Mouse (Mus musculus): Measurements from ENCODE around the gene Aplp2. TPM values are rescaled to one million over a fixed set of nuclear protein-coding genes. Genes with fewer than 3 reads are reported as not detected.
A peak's percentile ranks its signal among the peaks of the same experiment; 100 is the strongest.

Gene Aplp2
- polyA plus RNA-seq, 1 experiment from 2014 or later = 328 TPM

GRCm38 (mm10) chr9:31243306-31243938 is 31.8 kb upstream of the Aplp2 start:
- H3K27ac ChIP-seq = no peak overlapping the region
- no peaks in the 10 kb centered on the region for H3K27me3 ChIP-seq (replicated peaks)
- no peak overlapping the region for H3K9ac ChIP-seq
- no peak overlapping the region for H3K4me3 ChIP-seq
- no peaks in the 10 kb centered on the region for H3K4me1 ChIP-seq
- no peaks in the 10 kb centered on the region for H3K36me3 ChIP-seq (replicated peaks)
- WGBS = 80% methylated on average over 18 of the region's 18 CpGs
- H3K4me2 ChIP-seq = no peak overlapping the region
- ATAC-seq (replicated peaks) = no peak
- H3K9me3 ChIP-seq = no peaks in the 10 kb centered on the region

- H3K36me3 ChIP-seq (replicated peaks) = no peaks in the 10 kb centered on the region
- H3K9ac ChIP-seq = no peak overlapping the region
- H3K4me2 ChIP-seq = no peak overlapping the region
- H3K27me3 ChIP-seq (replicated peaks) = no peaks in the 10 kb centered on the region
- no peak overlapping the region for H3K27ac ChIP-seq
- ATAC-seq (replicated peaks) = no peak
- H3K4me1 ChIP-seq = no peaks in the 10 kb centered on the region
- H3K4me3 ChIP-seq = no peak overlapping the region
- H3K9me3 ChIP-seq = no peaks in the 10 kb centered on the region
- 87% methylated on average over 7 of the region's 7 CpGs for WGBS
Observed at GRCm38 (mm10) chr9:31241208-31241699, 29.6 kb upstream of the Aplp2 start.

GRCm38 (mm10) chr9:31240522-31241207 is 29.1 kb upstream of the Aplp2 start:
- Histone ChIP-seq H3K4me3 (no peak overlapping the region), H3K9ac (no peak overlapping the region), H3K4me1 (no peaks in the 10 kb centered on the region), H3K27me3 (replicated peaks) (no peaks in the 10 kb centered on the region), H3K4me2 (no peak overlapping the region), H3K9me3 (no peaks in the 10 kb centered on the region), H3K36me3 (replicated peaks) (no peaks in the 10 kb centered on the region), H3K27ac (no peak overlapping the region)
- no peak for ATAC-seq (replicated peaks)
- 88% methylated on average over 8 of the region's 8 CpGs for WGBS

DNA sequence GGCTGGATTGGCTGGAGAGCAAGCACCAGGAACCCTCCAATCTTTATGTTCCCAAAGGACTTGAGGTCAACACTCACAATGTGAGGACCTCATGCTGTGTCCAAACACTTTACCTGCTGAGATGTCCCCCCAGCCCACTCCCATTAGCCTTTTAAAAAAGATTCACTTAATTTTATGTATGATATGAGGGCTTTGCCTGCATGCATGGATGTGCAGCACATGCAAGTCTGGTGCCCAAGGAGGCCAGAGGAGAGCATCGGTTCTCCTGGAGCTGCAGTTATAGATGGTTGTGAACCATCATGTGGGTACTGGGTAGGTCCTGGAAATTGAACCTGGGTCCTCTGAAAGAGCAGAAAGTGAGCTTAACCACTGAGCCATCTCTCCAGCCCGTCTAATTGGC is 27.9 kb upstream of the Aplp2 start:
- H3K4me3 ChIP-seq = no peak overlapping the region
- no peak overlapping the region for H3K27ac ChIP-seq
- H3K36me3 ChIP-seq (replicated peaks) = no peaks in the 10 kb centered on the region
- no peak overlapping the region for H3K9ac ChIP-seq
- ATAC-seq (replicated peaks) = no peak
- no peaks in the 10 kb centered on the region for H3K27me3 ChIP-seq (replicated peaks)
- no peaks in the 10 kb centered on the region for H3K9me3 ChIP-seq
- no peak overlapping the region for H3K4me2 ChIP-seq
- peaks cover 5% of the 10 kb centered on the region; the same call in 1 of the 2 replicates for H3K4me1 ChIP-seq
- WGBS = 91% methylated on average over 2 of the region's 2 CpGs

- WGBS = 91% methylated on average over 2 of the region's 2 CpGs
- Histone ChIP-seq H3K36me3 (replicated peaks) (no peaks in the 10 kb centered on the region), H3K9ac (no peak overlapping the region), H3K4me3 (no peak overlapping the region), H3K27ac (no peak overlapping the region), H3K4me1 (peaks cover 5% of the 10 kb centered on the region; the same call in 1 of the 2 replicates), H3K4me2 (no peak overlapping the region), H3K9me3 (no peaks in the 10 kb centered on the region), H3K27me3 (replicated peaks) (no peaks in the 10 kb centered on the region)
- no peak for ATAC-seq (replicated peaks)
Observed at GRCm38 (mm10) chr9:31238526-31238925, 26.9 kb upstream of the Aplp2 start.

DNA sequence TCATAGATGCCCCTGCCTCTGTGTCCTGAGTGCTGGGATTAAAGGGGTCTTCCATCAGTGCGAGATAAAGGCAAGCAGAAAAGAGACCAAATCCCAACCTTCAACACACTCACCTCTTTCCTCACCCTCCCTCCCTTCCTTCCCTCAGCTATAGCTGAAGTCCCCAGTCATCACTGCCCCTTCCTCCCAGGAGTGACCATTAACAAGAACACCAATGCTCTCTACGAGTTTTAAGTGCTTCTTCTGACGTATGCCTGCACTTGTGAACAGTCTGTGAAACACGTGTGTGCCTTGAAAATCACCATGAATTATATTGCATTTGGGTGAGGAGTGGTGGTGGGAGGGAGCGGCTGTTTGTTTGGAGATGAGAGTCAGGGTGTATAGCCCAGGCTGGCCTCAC is 24.5 kb upstream of the Aplp2 start:
- Histone ChIP-seq H3K4me3 (no peak overlapping the region), H3K4me1 (peaks cover 14% of the 10 kb centered on the region; the same call in 1 of the 2 replicates), H3K36me3 (replicated peaks) (no peaks in the 10 kb centered on the region), H3K27me3 (replicated peaks) (no peaks in the 10 kb centered on the region), H3K4me2 (no peak overlapping the region), H3K9ac (no peak overlapping the region), H3K27ac (no peak overlapping the region), H3K9me3 (no peaks in the 10 kb centered on the region)
- WGBS = 78% methylated on average over 5 of the region's 5 CpGs
- no peak for ATAC-seq (replicated peaks)

DNA sequence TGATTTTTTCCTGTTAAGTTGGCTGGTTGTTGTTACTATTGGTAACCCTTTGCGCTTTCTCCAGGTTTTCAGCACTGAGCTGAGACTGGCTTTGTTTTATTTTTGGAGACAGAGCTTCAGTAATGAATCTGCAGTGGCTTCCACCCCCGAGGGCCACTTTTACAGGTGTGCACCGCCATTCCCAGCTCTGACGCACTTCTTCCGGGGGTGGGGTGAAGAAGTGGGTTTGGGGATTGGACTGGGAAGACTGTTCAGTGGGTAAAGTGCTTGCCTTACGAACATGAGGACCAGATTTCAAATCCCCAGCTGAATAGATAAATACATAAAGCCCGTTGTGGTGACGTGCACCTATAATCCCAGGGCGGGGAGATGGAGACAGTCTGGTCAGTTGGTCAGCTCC is 23.9 kb upstream of the Aplp2 start:
- Histone ChIP-seq H3K9ac (no peak overlapping the region), H3K9me3 (no peaks in the 10 kb centered on the region), H3K4me2 (no peak overlapping the region), H3K4me3 (no peak overlapping the region), H3K27ac (0 out of 2 replicates have a peak overlapping the region, but pooled peaks have one; percentile 25), H3K4me1 (peaks cover 14% of the 10 kb centered on the region; the same call in 1 of the 2 replicates), H3K36me3 (replicated peaks) (no peaks in the 10 kb centered on the region), H3K27me3 (replicated peaks) (no peaks in the 10 kb centered on the region)
- WGBS = 81% methylated on average over 9 of the region's 9 CpGs
- ATAC-seq (replicated peaks) = peak; percentile 42; the same call in 1 of the 2 replicates

- H3K4me2 ChIP-seq = no peak overlapping the region
- 0 out of 2 replicates have a peak, but pooled peaks have one; percentile 24 for ATAC-seq (replicated peaks)
- H3K9ac ChIP-seq = no peak overlapping the region
- no peak overlapping the region for H3K4me3 ChIP-seq
- WGBS = 59% methylated on average over 4 of the region's 4 CpGs
- H3K36me3 ChIP-seq (replicated peaks) = no peaks in the 10 kb centered on the region
- 0 out of 2 replicates have a peak overlapping the region, but pooled peaks have one; percentile 25 for H3K27ac ChIP-seq
- H3K9me3 ChIP-seq = no peaks in the 10 kb centered on the region
- no peaks in the 10 kb centered on the region for H3K27me3 ChIP-seq (replicated peaks)
- H3K4me1 ChIP-seq = peaks cover 14% of the 10 kb centered on the region; the same call in 1 of the 2 replicates
Observed at GRCm38 (mm10) chr9:31235030-31235429, 23.4 kb upstream of the Aplp2 start.

DNA sequence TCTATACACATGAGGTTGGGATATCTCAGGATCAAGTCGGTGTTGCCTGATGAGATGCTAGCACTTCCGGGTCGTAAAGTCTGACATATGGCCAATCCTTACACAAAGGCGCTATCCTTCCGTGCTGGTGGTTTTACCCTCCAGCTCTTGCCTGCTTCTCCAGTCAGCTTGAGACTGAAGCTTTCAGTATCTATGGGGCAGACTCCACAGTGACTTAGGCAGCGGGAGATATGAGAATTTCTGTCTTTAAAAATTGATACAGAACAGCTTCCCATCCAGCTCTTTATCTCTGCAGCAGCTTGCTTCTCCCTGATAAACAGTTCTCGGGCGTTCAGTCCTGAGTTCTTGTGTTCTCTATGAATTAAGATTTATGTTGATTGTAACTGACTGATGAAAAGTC is 14.9 kb upstream of the Aplp2 start:
- H3K4me2 ChIP-seq = no peak overlapping the region
- H3K27ac ChIP-seq = no peak overlapping the region
- no peak overlapping the region for H3K9ac ChIP-seq
- H3K9me3 ChIP-seq = no peaks in the 10 kb centered on the region
- 86% methylated on average over 8 of the region's 8 CpGs for WGBS
- no peaks in the 10 kb centered on the region for H3K27me3 ChIP-seq (replicated peaks)
- no peak overlapping the region for H3K4me3 ChIP-seq
- 0 out of 2 replicates have a peak, but pooled peaks cover 2% of the 10 kb centered on the region for H3K4me1 ChIP-seq
- no peak for ATAC-seq (replicated peaks)
- H3K36me3 ChIP-seq (replicated peaks) = no peaks in the 10 kb centered on the region

DNA sequence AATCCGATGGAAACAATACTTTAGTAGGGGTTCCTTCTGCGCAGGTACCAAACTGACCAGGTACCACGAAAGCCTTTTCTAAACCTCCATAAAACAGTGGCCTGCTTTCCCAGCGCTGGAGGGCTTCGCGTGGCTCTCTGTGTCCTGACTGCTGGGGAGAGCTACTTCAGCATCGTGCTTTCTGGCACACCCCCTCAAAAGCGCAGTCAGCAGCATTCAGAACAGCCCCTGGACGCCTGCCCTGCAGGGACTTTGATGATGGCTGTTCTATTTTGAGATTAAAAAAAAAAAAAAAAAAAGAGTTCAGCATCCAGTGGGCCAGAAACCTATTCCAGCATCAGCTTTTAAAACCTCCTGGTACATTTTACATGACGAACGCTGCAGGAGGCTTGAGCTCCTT is 14.2 kb upstream of the Aplp2 start:
- no peak overlapping the region for H3K4me2 ChIP-seq
- no peaks in the 10 kb centered on the region for H3K27me3 ChIP-seq (replicated peaks)
- H3K4me1 ChIP-seq = no peaks in the 10 kb centered on the region
- H3K4me3 ChIP-seq = no peak overlapping the region
- WGBS = 76% methylated on average over 11 of the region's 11 CpGs
- no peak overlapping the region for H3K9ac ChIP-seq
- no peaks in the 10 kb centered on the region for H3K36me3 ChIP-seq (replicated peaks)
- H3K27ac ChIP-seq = no peak overlapping the region
- no peaks in the 10 kb centered on the region for H3K9me3 ChIP-seq
- ATAC-seq (replicated peaks) = no peak

DNA sequence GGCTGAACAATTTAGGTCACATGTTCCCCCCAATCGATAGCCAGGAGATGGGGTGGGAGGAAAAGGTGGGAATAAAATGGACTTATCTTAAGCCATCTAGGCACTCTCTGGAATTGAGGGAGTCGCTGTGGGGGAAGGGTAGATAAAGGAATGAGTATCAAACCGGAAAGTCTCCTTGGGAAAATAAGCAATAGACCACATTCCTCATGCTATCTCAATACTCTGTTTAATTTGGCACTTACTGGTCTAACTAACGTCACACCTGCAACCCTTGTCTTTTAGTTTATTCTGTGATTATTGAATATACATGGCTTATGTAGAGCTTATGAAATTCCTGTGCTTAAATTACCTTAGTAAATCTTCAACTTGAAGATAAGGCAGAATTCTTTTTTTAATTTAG is 11.9 kb upstream of the Aplp2 start:
- H3K4me1 ChIP-seq = no peaks in the 10 kb centered on the region
- H3K4me3 ChIP-seq = no peak overlapping the region
- H3K36me3 ChIP-seq (replicated peaks) = no peaks in the 10 kb centered on the region
- no peak overlapping the region for H3K9ac ChIP-seq
- no peak overlapping the region for H3K4me2 ChIP-seq
- WGBS = 85% methylated on average over 4 of the region's 4 CpGs
- H3K27ac ChIP-seq = no peak overlapping the region
- ATAC-seq (replicated peaks) = no peak
- no peaks in the 10 kb centered on the region for H3K27me3 ChIP-seq (replicated peaks)
- H3K9me3 ChIP-seq = no peaks in the 10 kb centered on the region

GRCm38 (mm10) chr9:31221170-31221569 is 9.6 kb upstream of the Aplp2 start:
- H3K9me3 ChIP-seq = no peaks in the 10 kb centered on the region
- H3K9ac ChIP-seq = no peak overlapping the region
- H3K4me2 ChIP-seq = no peak overlapping the region
- no peaks in the 10 kb centered on the region for H3K36me3 ChIP-seq (replicated peaks)
- no peak overlapping the region for H3K4me3 ChIP-seq
- no peak for ATAC-seq (replicated peaks)
- H3K27me3 ChIP-seq (replicated peaks) = no peaks in the 10 kb centered on the region
- H3K4me1 ChIP-seq = no peaks in the 10 kb centered on the region
- H3K27ac ChIP-seq = no peak overlapping the region
- WGBS = 32% methylated on average over 10 of the region's 10 CpGs

Measured in midbrain, embryonic 15.5 days (tissue).